Mouse (Mus musculus) embryo, embryonic 10.5 days (tissue): Measurements from ENCODE around the gene Gm49661.

ENCODE experiments used
- DNase-seq: peaks from one replicate; pipeline ENCODE4 v3.0.0-alpha.2; 2015; ENCODE audit warnings: low spot score

Gene Gm49661

GRCm38 (mm10) chr8:84984294-84985048 is 15.2 kb upstream of the Gm49661 start:
- DNase-seq: no peak

GRCm38 (mm10) chr8:84982499-84983011 is 13.3 kb upstream of the Gm49661 start:
- no peak for DNase-seq

- no peak for DNase-seq
Measured at GRCm38 (mm10) chr8:84981644-84982498, 12.6 kb upstream of the Gm49661 start.

- DNase-seq: no peak
Measured at GRCm38 (mm10) chr8:84980622-84981358, 11.6 kb upstream of the Gm49661 start.

- peak; percentile 92 for DNase-seq
Measured at GRCm38 (mm10) chr8:84979599-84980421, 10.6 kb upstream of the Gm49661 start.

GRCm38 (mm10) chr8:84978248-84978940 is 9.2 kb upstream of the Gm49661 start, which contains the start of gene Junb:
Gene Junb, minus strand, starts transcription at chr8:84978718.
- DNase-seq: peak; percentile 86

GRCm38 (mm10) chr8:84977435-84978247 is 8.4 kb upstream of the Gm49661 start:
- DNase-seq: peak; percentile 69

- no peak for DNase-seq
Measured at GRCm38 (mm10) chr8:84976763-84977434, 7.7 kb upstream of the Gm49661 start.

GRCm38 (mm10) chr8:84976031-84976762 is 7.0 kb upstream of the Gm49661 start:
- DNase-seq: peak; percentile 95

- DNase-seq: peak; percentile 74
Measured at GRCm38 (mm10) chr8:84975434-84975833, 6.2 kb upstream of the Gm49661 start.

- DNase-seq: no peak
Measured at GRCm38 (mm10) chr8:84974543-84975142, 5.4 kb upstream of the Gm49661 start.

GRCm38 (mm10) chr8:84973803-84974542 is 4.7 kb upstream of the Gm49661 start:
- peak; percentile 82 for DNase-seq

- no peak for DNase-seq
Measured at GRCm38 (mm10) chr8:84973079-84973478, 3.8 kb upstream of the Gm49661 start.

- no peak for DNase-seq
Measured at GRCm38 (mm10) chr8:84970913-84971312, 1.7 kb upstream of the Gm49661 start.

- DNase-seq: peak; percentile 64
Measured at GRCm38 (mm10) chr8:84970135-84970790, 1.0 kb upstream of the Gm49661 start.

GRCm38 (mm10) chr8:84968650-84969049 is 583 bp downstream of the Gm49661 start:
- peak; percentile 31 for DNase-seq
